Mouse (Mus musculus): Measurements from ENCODE around the gene Gm42878. TPM values are rescaled to one million over a fixed set of nuclear protein-coding genes. Genes with fewer than 3 reads are reported as not detected.

Gene Gm42878
- 0.46 TPM in 1 of 2 replicates, not detected in the other for polyA plus RNA-seq (2016; fragmentation: Nextera tagmentation; extraction: Ambion mirVana)

DNA sequence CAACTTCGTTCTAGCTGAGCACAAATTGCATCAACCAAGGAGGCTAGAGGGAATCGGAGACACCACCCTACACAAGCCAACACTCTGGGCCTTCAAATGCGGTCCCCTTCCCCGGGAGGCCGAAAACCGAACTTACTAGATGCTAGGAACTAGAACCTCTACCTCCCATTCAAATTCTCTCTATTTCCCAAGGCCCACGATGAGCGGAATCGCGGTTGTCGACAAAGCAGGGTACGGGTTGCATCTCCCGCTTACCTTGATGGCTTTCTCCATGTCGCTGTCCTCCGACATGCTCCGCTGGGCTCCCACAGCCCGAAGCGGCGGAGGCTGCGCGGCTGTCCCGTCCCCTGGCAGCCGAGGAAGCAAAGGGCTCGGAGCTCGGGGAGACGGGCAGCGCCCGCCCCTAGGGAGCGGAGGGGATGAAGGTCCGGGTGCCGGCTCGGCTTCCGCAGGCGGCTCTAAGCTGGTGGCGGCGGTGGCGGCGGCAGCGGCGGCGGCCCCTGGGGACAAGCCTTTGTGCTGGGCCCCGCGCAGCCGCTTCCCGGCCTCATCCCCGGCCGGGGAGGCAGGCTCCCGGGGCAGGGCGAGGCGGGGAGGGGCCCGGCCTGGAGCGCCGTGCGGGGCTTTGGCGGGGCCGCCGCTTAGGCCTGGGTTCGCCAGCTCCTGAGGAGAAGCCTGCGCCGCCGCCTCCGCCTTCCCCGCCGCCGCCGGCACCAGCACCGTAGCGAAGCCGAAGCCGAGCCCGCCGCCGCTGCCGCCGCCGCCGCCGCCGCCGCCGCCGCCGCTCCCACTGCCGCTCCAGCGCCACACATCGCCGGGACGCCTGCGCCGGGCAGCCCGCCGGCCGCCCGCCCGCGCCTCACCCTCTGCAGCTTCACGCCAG is at the start of gene Gm42878, which contains the start of gene Adam1a:
Gene Gm42878, minus strand, starts transcription at position 573 of the 883 bp plus-strand sequence.
Gene Adam1a, minus strand, starts transcription at position 573 of the 883 bp plus-strand sequence.
- peaks cover 16% of the 10 kb centered on the region for H3K4me1 ChIP-seq
- H3K27me3 ChIP-seq = no peaks in the 10 kb centered on the region
- H3K36me3 ChIP-seq = no peaks in the 10 kb centered on the region
- no peaks in the 10 kb centered on the region for H3K9me3 ChIP-seq
- WGBS = under 1% methylated on average over 61 of the region's 97 CpGs
- H3K4me2 ChIP-seq (replicated peaks) = peak within 1 kb of the TSS; percentile 80
- ATAC-seq (ENCODE audit: insufficient number of reproducible peaks, insufficient read depth, low FRiP score, low TSS enrichment) = no peak
- peak within 1 kb of the TSS; percentile 100 for H3K9ac ChIP-seq
- peak within 1 kb of the TSS; percentile 100 for H3K4me3 ChIP-seq
- H3K27ac ChIP-seq = peak within 1 kb of the TSS; percentile 96

GRCm38 (mm10) chr5:121594714-121595313 is 49.5 kb upstream of the Gm42878 start:
- WGBS = 83% methylated on average over 6 of the region's 6 CpGs
- Histone ChIP-seq H3K4me2 (replicated peaks) (peak overlapping the region; percentile 92), H3K36me3 (no peaks in the 10 kb centered on the region), H3K27ac (peak overlapping the region; percentile 91), H3K9ac (no peak overlapping the region), H3K27me3 (no peaks in the 10 kb centered on the region), H3K9me3 (no peaks in the 10 kb centered on the region), H3K4me1 (peaks cover 15% of the 10 kb centered on the region; the same call in 1 of the 2 replicates), H3K4me3 (no peak overlapping the region)
- ATAC-seq (ENCODE audit: insufficient number of reproducible peaks, insufficient read depth, low FRiP score, low TSS enrichment) = no peak

GRCm38 (mm10) chr5:121593451-121594401 is 48.4 kb upstream of the Gm42878 start, which contains the start of gene Aldh2:
TSS of gene Aldh2 (minus strand) at chr5:121593824.
- H3K27ac ChIP-seq = peak within 1 kb of the TSS; percentile 91
- H3K9me3 ChIP-seq = no peaks in the 10 kb centered on the region
- 2% methylated on average over 47 of the region's 47 CpGs for WGBS
- H3K4me1 ChIP-seq = peaks cover 15% of the 10 kb centered on the region; the same call in 1 of the 2 replicates
- H3K4me2 ChIP-seq (replicated peaks) = peak within 1 kb of the TSS; percentile 92
- no peaks in the 10 kb centered on the region for H3K27me3 ChIP-seq
- peak within 1 kb of the TSS; percentile 77 for H3K9ac ChIP-seq
- peak within 1 kb of the TSS; percentile 88 for H3K4me3 ChIP-seq
- no peaks in the 10 kb centered on the region for H3K36me3 ChIP-seq
- peak; percentile 88 for ATAC-seq (ENCODE audit: insufficient number of reproducible peaks, insufficient read depth, low FRiP score, low TSS enrichment)

GRCm38 (mm10) chr5:121592816-121593407 is 47.6 kb upstream of the Gm42878 start:
- WGBS = 3% methylated on average over 33 of the region's 33 CpGs
- H3K4me3 ChIP-seq = peak overlapping the region; percentile 88
- peak; percentile 59 for ATAC-seq (ENCODE audit: insufficient number of reproducible peaks, insufficient read depth, low FRiP score, low TSS enrichment)
- peaks cover 15% of the 10 kb centered on the region; the same call in 1 of the 2 replicates for H3K4me1 ChIP-seq
- peak overlapping the region; percentile 77 for H3K9ac ChIP-seq
- no peaks in the 10 kb centered on the region for H3K27me3 ChIP-seq
- H3K9me3 ChIP-seq = no peaks in the 10 kb centered on the region
- peak overlapping the region; percentile 91 for H3K27ac ChIP-seq
- H3K4me2 ChIP-seq (replicated peaks) = peak overlapping the region; percentile 92
- H3K36me3 ChIP-seq = no peaks in the 10 kb centered on the region

- Histone ChIP-seq H3K4me1 (peaks cover 15% of the 10 kb centered on the region; the same call in 1 of the 2 replicates), H3K36me3 (no peaks in the 10 kb centered on the region), H3K4me3 (peak overlapping the region; percentile 88), H3K27ac (no peak overlapping the region), H3K9ac (peak overlapping the region; percentile 77), H3K9me3 (no peaks in the 10 kb centered on the region), H3K27me3 (no peaks in the 10 kb centered on the region), H3K4me2 (replicated peaks) (peak overlapping the region; percentile 92)
- ATAC-seq (ENCODE audit: insufficient number of reproducible peaks, insufficient read depth, low FRiP score, low TSS enrichment) = no peak
- WGBS = 56% methylated on average over 11 of the region's 11 CpGs
Observed at GRCm38 (mm10) chr5:121592064-121592815, 47.0 kb upstream of the Gm42878 start.

GRCm38 (mm10) chr5:121591417-121592063 is 46.3 kb upstream of the Gm42878 start:
- no peaks in the 10 kb centered on the region for H3K27me3 ChIP-seq
- peaks cover 15% of the 10 kb centered on the region; the same call in 1 of the 2 replicates for H3K4me1 ChIP-seq
- WGBS = 82% methylated on average over 11 of the region's 11 CpGs
- no peaks in the 10 kb centered on the region for H3K36me3 ChIP-seq
- no peak overlapping the region for H3K27ac ChIP-seq
- H3K9me3 ChIP-seq = no peaks in the 10 kb centered on the region
- ATAC-seq (ENCODE audit: insufficient number of reproducible peaks, insufficient read depth, low FRiP score, low TSS enrichment) = no peak
- H3K9ac ChIP-seq = no peak overlapping the region
- 0 out of 2 replicates have a peak overlapping the region, but pooled peaks have one; percentile 92 for H3K4me2 ChIP-seq (replicated peaks)
- no peak overlapping the region for H3K4me3 ChIP-seq

DNA sequence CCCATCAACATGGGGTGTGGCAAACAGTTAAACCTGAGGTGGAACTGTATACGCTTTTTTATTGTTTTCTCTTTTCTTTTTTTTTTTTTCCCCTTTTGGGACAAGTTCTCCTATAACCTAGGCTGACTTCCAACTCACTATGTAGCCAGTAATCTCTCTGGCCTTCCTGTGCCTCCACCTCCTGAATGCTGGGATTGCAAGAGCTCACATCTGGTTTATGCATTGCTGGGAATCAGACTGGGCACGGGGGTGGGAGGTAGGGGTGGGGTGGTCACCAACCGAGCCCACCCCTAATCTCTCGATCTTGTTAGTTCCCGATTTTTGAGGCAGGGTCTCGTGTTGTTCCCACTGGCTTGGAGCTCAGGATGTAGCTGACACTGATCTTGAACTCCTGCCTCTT is 44.6 kb upstream of the Gm42878 start:
- no peaks in the 10 kb centered on the region for H3K9me3 ChIP-seq
- H3K4me3 ChIP-seq = no peak overlapping the region
- no peaks in the 10 kb centered on the region for H3K27me3 ChIP-seq
- no peak overlapping the region for H3K9ac ChIP-seq
- H3K36me3 ChIP-seq = no peaks in the 10 kb centered on the region
- no peak for ATAC-seq (ENCODE audit: insufficient number of reproducible peaks, insufficient read depth, low FRiP score, low TSS enrichment)
- 88% methylated on average over 6 of the region's 6 CpGs for WGBS
- H3K27ac ChIP-seq = no peak overlapping the region
- no peak overlapping the region for H3K4me2 ChIP-seq (replicated peaks)
- H3K4me1 ChIP-seq = peaks cover 15% of the 10 kb centered on the region; the same call in 1 of the 2 replicates

DNA sequence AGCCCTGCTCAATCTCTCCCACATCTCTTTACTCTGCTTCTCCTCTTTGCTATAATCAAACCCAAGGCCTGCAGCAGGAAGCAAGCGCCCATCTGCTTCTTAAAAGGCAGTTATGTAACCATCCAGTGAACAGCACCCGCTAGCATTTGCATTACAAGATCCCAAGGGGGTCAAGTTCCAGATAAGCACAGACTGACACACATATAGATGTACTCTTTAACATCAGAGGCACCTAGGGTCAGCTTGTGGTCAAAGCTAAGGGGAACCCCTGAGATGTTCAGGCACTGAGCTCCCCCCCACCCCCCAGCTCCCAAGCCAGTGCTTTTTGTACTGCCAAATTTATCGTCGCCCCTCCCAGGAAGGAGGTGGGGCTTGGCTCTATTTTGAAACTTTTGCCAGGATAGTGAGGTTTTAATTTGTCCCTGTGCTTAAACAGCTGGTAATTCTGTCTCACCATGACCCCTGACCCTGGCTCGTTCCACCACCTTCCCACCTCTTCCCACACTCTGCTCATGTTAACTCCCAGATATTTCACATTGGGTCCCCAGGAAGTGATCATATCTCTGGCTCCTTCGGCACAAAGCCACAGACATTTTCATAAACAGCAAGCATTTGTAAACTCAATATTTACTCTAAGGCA is 41.2 kb upstream of the Gm42878 start:
- Histone ChIP-seq H3K27ac (no peak overlapping the region), H3K4me3 (no peak overlapping the region), H3K9me3 (no peaks in the 10 kb centered on the region), H3K36me3 (no peaks in the 10 kb centered on the region), H3K27me3 (no peaks in the 10 kb centered on the region), H3K4me1 (peaks cover 11% of the 10 kb centered on the region), H3K4me2 (replicated peaks) (no peak overlapping the region), H3K9ac (no peak overlapping the region)
- WGBS = 56% methylated on average over 6 of the region's 6 CpGs
- no peak for ATAC-seq (ENCODE audit: insufficient number of reproducible peaks, insufficient read depth, low FRiP score, low TSS enrichment)

DNA sequence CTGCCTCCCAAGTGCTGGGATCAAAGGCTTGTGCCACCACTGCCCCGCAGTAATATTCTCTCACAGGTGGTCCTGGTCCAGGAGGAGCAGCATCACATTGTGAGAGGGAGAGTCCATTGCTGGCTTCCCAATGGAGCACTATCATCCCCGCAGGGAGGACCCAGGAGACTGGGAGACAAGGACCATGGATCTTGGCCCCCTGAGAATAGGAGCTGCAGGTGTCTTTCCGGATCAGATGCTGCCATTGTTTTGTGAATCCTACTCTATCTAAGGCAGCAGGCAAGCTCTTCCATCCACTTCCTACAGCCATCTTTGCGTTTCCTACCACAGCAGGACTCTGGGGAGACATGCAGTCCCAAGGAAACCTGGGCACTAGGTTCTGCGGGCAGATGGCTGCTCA is 40.4 kb upstream of the Gm42878 start:
- no peaks in the 10 kb centered on the region for H3K36me3 ChIP-seq
- H3K4me2 ChIP-seq (replicated peaks) = no peak overlapping the region
- H3K27me3 ChIP-seq = no peaks in the 10 kb centered on the region
- no peak for ATAC-seq (ENCODE audit: insufficient number of reproducible peaks, insufficient read depth, low FRiP score, low TSS enrichment)
- H3K9ac ChIP-seq = no peak overlapping the region
- WGBS = 87% methylated on average over 5 of the region's 5 CpGs
- no peak overlapping the region for H3K27ac ChIP-seq
- peaks cover 8% of the 10 kb centered on the region for H3K4me1 ChIP-seq
- H3K4me3 ChIP-seq = no peak overlapping the region
- no peaks in the 10 kb centered on the region for H3K9me3 ChIP-seq

Data from embryonic facial prominence, embryonic 12.5 days (tissue).